Mouse (Mus musculus) cortical plate, adult 2 months (tissue): ENCODE data around the gene Ssb.

ENCODE experiments used
- CTCF ChIP-seq: fragments of 200-500 bp; IDR thresholded peaks from 2 replicates; pipeline ENCODE4 v1.5.1; 2011; ENCODE audit warnings: mild to moderate bottlenecking, control low read depth, low read length; ENCODE audit not compliant: insufficient read depth; ENCODE audit errors: extremely low read depth
- POLR2A ChIP-seq: fragments of 200-500 bp; IDR thresholded peaks from 2 replicates; pipeline ENCODE4 v1.6.1; 2011; ENCODE audit warnings: mild to moderate bottlenecking, low read length, control low read depth; ENCODE audit not compliant: insufficient read depth; ENCODE audit errors: extremely low read depth

GRCm38 (mm10) chr2:69829680-69830079 lies 31.7 kb upstream of the Ssb start:
- TF ChIP-seq CTCF (no peak), POLR2A (no peak)
